Mouse (Mus musculus): ENCODE results near the gene Gnpda2. TPM values are rescaled to one million over a fixed set of nuclear protein-coding genes. Genes with fewer than 3 reads are reported as not detected.

The Gnpda2 gene
- total and polyA plus RNA-seq, 3 experiments = 6.3 to 16.8 (median 6.6) TPM

- H3K27ac ChIP-seq (ENCODE audit: insufficient read depth, low read depth) = no peak overlapping the region
- peak; percentile 56 for DNase-seq (ENCODE audit: extremely low read depth)
- dilution Hi-C loops (cut with MboI; ENCODE audit: extremely low pct_ligation_motif_present, extremely low pct_unique_long_range_greater_than_20kb, low sequenced_read_pairs) (no loop called here), in situ Hi-C loops (cut with MboI; ENCODE audit: low pct_ligation_motif_present, low pct_unique_long_range_greater_than_20kb, low sequenced_read_pairs) (no loop called here)
- peak overlapping the region; percentile 88 for H3K9ac ChIP-seq (ENCODE audit: insufficient read depth, low read depth)
- peaks cover 12 to 31% of the 10 kb centered on the region in 2 experiments for H3K36me3 ChIP-seq (replicated peaks in 1 of 2; ENCODE audit: control insufficient read depth in 1 of 2, insufficient read depth in 1 of 2, low read length in 1 of 2)
- H3K4me1 ChIP-seq (ENCODE audit: control insufficient read depth in 1 of 2, insufficient read depth in 2 of 2) = peaks cover 0 to 15% of the 10 kb centered on the region in 2 experiments; a peak in 1 of 4 replicates
- no peaks in the 10 kb centered on the region for H3K27me3 ChIP-seq (replicated peaks)
- no peaks in the 10 kb centered on the region for H3K9me3 ChIP-seq (replicated peaks; ENCODE audit: low read length)
- peak overlapping the region; percentile 74 to 92 (median 80) for H3K4me3 ChIP-seq (replicated peaks in 1 of 3; ENCODE audit: low read depth in 2 of 3, low read length in 2 of 3, poor library complexity in 1 of 3)
- H3K4me2 ChIP-seq (ENCODE audit: insufficient read depth, low read depth, poor library complexity, severe bottlenecking) = peak overlapping the region; percentile 78
- TF ChIP-seq CHD1 (IDR thresholded peaks at IDR 0.05; ENCODE audit: low read depth, low read length) (no peak), MEF2A (IDR thresholded peaks at IDR 0.05; ENCODE audit: borderline replicate concordance, low read depth, low read length) (no peak), KAT2A (IDR thresholded peaks at IDR 0.05; ENCODE audit: insufficient replicate concordance, low read length) (no peak), NRF1 (IDR thresholded peaks at IDR 0.05; ENCODE audit: low read depth, low read length) (0 out of 2 replicates have a peak, but pooled peaks have one; percentile 22), USF2 (conservative IDR thresholded peaks at IDR 0.05; ENCODE audit: low read depth, low read length) (no peak), ZC3H11A (IDR thresholded peaks at IDR 0.05; ENCODE audit: low read depth, low read length) (no peak), MAFK (IDR thresholded peaks at IDR 0.05; ENCODE audit: insufficient replicate concordance, low read length) (no peak), SIN3A (IDR thresholded peaks at IDR 0.05; ENCODE audit: low read length) (0 out of 2 replicates have a peak, but pooled peaks have one; percentile 9), PAX5 (IDR thresholded peaks at IDR 0.05; ENCODE audit: low read length) (no peak), RCOR1 (conservative IDR thresholded peaks at IDR 0.05; ENCODE audit: low read depth, low read length) (no peak), TCF12 (IDR thresholded peaks at IDR 0.05; ENCODE audit: low read depth, low read length) (no peak), UBTF (IDR thresholded peaks at IDR 0.05; ENCODE audit: low read depth, low read length) (no peak), JUND (conservative IDR thresholded peaks at IDR 0.05; ENCODE audit: low read depth, low read length) (no peak), SMC3 (IDR thresholded peaks at IDR 0.05; ENCODE audit: low read depth, low read length) (no peak)
- peaks cover 11% of the 10 kb centered on the region; the same call in 1 of the 2 replicates for H3K79me2 ChIP-seq (replicated peaks; ENCODE audit: control insufficient read depth, extremely low read depth, insufficient read depth, poor library complexity, severe bottlenecking)
Observed at GRCm38 (mm10) chr5:69557404-69557935, 34.7 kb downstream of the Gnpda2 start.

- Histone ChIP-seq H3K9me3 (replicated peaks; ENCODE audit: low read length) (no peaks in the 10 kb centered on the region), H3K79me2 (replicated peaks; ENCODE audit: control insufficient read depth, extremely low read depth, insufficient read depth, poor library complexity, severe bottlenecking) (peaks cover 11% of the 10 kb centered on the region; the same call in 1 of the 2 replicates), H3K36me3 (replicated peaks in 1 of 2; ENCODE audit: control insufficient read depth in 1 of 2, insufficient read depth in 1 of 2, low read length in 1 of 2) (peaks cover 12 to 28% of the 10 kb centered on the region in 2 experiments), H3K4me3 (replicated peaks in 1 of 3; ENCODE audit: low read depth in 2 of 3, low read length in 2 of 3, poor library complexity in 1 of 3) (peak within 1 kb of the TSS; percentile 74 to 92 (median 80)), H3K9ac (ENCODE audit: insufficient read depth, low read depth) (peak within 1 kb of the TSS; percentile 88), H3K27ac (ENCODE audit: insufficient read depth, low read depth) (0 out of 2 replicates have a peak within 1 kb of the TSS, but pooled peaks have one; percentile 31), H3K4me1 (ENCODE audit: control insufficient read depth in 1 of 2, insufficient read depth in 2 of 2) (peaks cover 0 to 15% of the 10 kb centered on the region in 2 experiments; a peak in 1 of 4 replicates), H3K27me3 (replicated peaks) (no peaks in the 10 kb centered on the region), H3K4me2 (ENCODE audit: insufficient read depth, low read depth, poor library complexity, severe bottlenecking) (peak within 1 kb of the TSS; percentile 78)
- in situ Hi-C loops (cut with MboI; ENCODE audit: low pct_ligation_motif_present, low pct_unique_long_range_greater_than_20kb, low sequenced_read_pairs) = no loop called here
- dilution Hi-C loops (cut with MboI; ENCODE audit: extremely low pct_ligation_motif_present, extremely low pct_unique_long_range_greater_than_20kb, low sequenced_read_pairs) = no loop called here
- DNase-seq (ENCODE audit: extremely low read depth) = peak; percentile 86
- 0 out of 2 replicates have a peak, but pooled peaks have one; percentile 44 for TF ChIP-seq MEF2A (IDR thresholded peaks at IDR 0.05; ENCODE audit: borderline replicate concordance, low read depth, low read length)
- TF ChIP-seq SIN3A (IDR thresholded peaks at IDR 0.05; ENCODE audit: low read length) = peak; percentile 76
- TF ChIP-seq JUND (conservative IDR thresholded peaks at IDR 0.05; ENCODE audit: low read depth, low read length) = no peak
- no peak for TF ChIP-seq USF2 (conservative IDR thresholded peaks at IDR 0.05; ENCODE audit: low read depth, low read length)
- 0 out of 2 replicates have a peak, but pooled peaks have one; percentile 56 for TF ChIP-seq ELF1 (IDR thresholded peaks at IDR 0.05; ENCODE audit: low read depth, low read length)
- TF ChIP-seq ZNF384 (IDR thresholded peaks at IDR 0.05; ENCODE audit: low read depth, low read length) = no peak
- TF ChIP-seq MXI1 (IDR thresholded peaks at IDR 0.05; ENCODE audit: low read depth, low read length) = peak; percentile 88
- peak; percentile 89 for TF ChIP-seq POLR2A (IDR thresholded peaks at IDR 0.05; ENCODE audit: low read depth, low read length)
- TF ChIP-seq EP300 (IDR thresholded peaks at IDR 0.05; ENCODE audit: low read length) = no peak
- TF ChIP-seq PAX5 (IDR thresholded peaks at IDR 0.05; ENCODE audit: low read length) = no peak
- no peak for TF ChIP-seq SMC3 (IDR thresholded peaks at IDR 0.05; ENCODE audit: low read depth, low read length)
- peak; percentile 90 for TF ChIP-seq HCFC1 (IDR thresholded peaks at IDR 0.05; ENCODE audit: low read depth, low read length)
- TF ChIP-seq RCOR1 (conservative IDR thresholded peaks at IDR 0.05; ENCODE audit: low read depth, low read length) = no peak
- peak; percentile 87; the same call in 1 of the 2 replicates for TF ChIP-seq ZMIZ1 (IDR thresholded peaks at IDR 0.05; ENCODE audit: low read depth, low read length)
- no peak for TF ChIP-seq CTCF (conservative IDR thresholded peaks at IDR 0.05 in 1 of 2, IDR thresholded peaks at IDR 0.05 in 1 of 2; ENCODE audit: low read depth in 2 of 2, low read length in 2 of 2)
- peak; percentile 59; the same call in 1 of the 2 replicates for TF ChIP-seq IRF4 (IDR thresholded peaks at IDR 0.05; ENCODE audit: low read depth, low read length)
- peak; percentile 43; the same call in 1 of the 2 replicates for TF ChIP-seq POLR2AphosphoS2 (IDR thresholded peaks at IDR 0.05; ENCODE audit: low read depth, low read length)
- no peak; the same call in 1 of the 2 replicates for TF ChIP-seq NRF1 (IDR thresholded peaks at IDR 0.05; ENCODE audit: low read depth, low read length)
- TF ChIP-seq CHD1 (IDR thresholded peaks at IDR 0.05; ENCODE audit: low read depth, low read length) = no peak
- TF ChIP-seq JUN (IDR thresholded peaks at IDR 0.05; ENCODE audit: insufficient read depth, low read depth, low read length) = no peak
- TF ChIP-seq RAD21 (IDR thresholded peaks at IDR 0.05; ENCODE audit: low read depth, low read length) = no peak
- peak; percentile 89 for TF ChIP-seq TCF12 (IDR thresholded peaks at IDR 0.05; ENCODE audit: low read depth, low read length)
- TF ChIP-seq MAZ (IDR thresholded peaks at IDR 0.05; ENCODE audit: low read depth, low read length) = no peak
Observed at GRCm38 (mm10) chr5:69556628-69557403, 35.3 kb downstream of the Gnpda2 start, which contains the start of gene Guf1. TSS of gene Guf1 (plus strand) at chr5:69556923.

Data from CH12.LX (cell line).